ENCODE assay signal across 18 mouse cellular contexts in the genomic region with DNA sequence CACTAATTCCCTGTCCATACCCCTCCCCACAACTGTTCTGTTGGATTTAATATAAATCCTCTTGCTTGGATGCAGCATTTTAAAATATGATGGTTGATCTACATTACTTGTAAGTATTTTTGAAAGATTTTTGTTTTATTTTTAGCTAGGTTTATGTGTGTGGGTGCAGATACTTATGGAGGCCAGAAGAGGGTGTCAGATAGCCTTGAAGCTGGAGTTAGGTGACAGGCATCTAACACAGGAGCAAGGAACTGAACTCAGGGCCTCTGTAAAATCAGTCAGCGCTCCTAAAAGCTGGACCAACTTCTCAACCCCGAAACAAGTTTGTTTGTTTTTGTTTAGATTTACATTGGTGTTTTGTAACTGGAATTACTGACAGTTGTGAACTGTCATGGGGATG. TPM values are rescaled to one million over a fixed set of nuclear protein-coding genes. Genes with fewer than 3 reads are reported as not detected.
DNase-seq lines count a peak whose midpoint lies in the region; ATAC-seq and TF ChIP-seq lines count a peak whose summit lies in the region.
"Had no signal": no experiment of that assay in that cellular context is flagged by ENCODE, and none has a peak within 500 bp of the region (broad histone marks: within the 10 kb centered on the region; RNA-seq: fewer than 3 reads in every experiment).

No protein-coding gene starts in this region.

- TF ChIP-seq RAD21 in MEL (IDR thresholded peaks at IDR 0.05; ENCODE audit: low read depth, low read length), result peak; percentile 63

- no peak overlapping the region for H3K27ac ChIP-seq in heart, adult 2 months
- H3K27ac ChIP-seq in heart, embryonic 10.5 days, result no peak overlapping the region
- H3K27ac ChIP-seq in liver, postnatal 0 days (ENCODE audit: low read depth), result no peak overlapping the region
- no peak overlapping the region for H3K27ac ChIP-seq in MEL (ENCODE audit: control insufficient read depth, low read depth, low read length)
- H3K27ac ChIP-seq in stomach, postnatal 0 days (replicated peaks), result no peak overlapping the region
- H3K27ac ChIP-seq: forebrain, embryonic 15.5 days; heart, embryonic 13.5 days; kidney, embryonic 15.5 days; limb, embryonic 13.5 days; midbrain, embryonic 15.5 days had no signal

- no peaks in the 10 kb centered on the region for H3K79me2 ChIP-seq in heart, adult 2 months (replicated peaks; ENCODE audit: control insufficient read depth, insufficient read depth, low read length)
- H3K79me2 ChIP-seq in MEL (ENCODE audit: control insufficient read depth, insufficient read depth, low read length, poor library complexity), result no peaks in the 10 kb centered on the region

- no peak overlapping the region for H3K4me2 ChIP-seq in liver, postnatal 0 days (ENCODE audit: low read depth, low read length)
- H3K4me2 ChIP-seq in stomach, postnatal 0 days (replicated peaks; ENCODE audit: low read depth), result no peak overlapping the region
- H3K4me2 ChIP-seq: forebrain, embryonic 15.5 days; heart, embryonic 13.5 days; kidney, embryonic 15.5 days; limb, embryonic 13.5 days; midbrain, embryonic 15.5 days had no signal

- no peak for TF ChIP-seq EP300 in heart, adult 2 months (IDR thresholded peaks at IDR 0.05; ENCODE audit: insufficient read depth, low read depth, low read length)
- no peak for TF ChIP-seq EP300 in liver, postnatal 0 days (IDR thresholded peaks at IDR 0.05; ENCODE audit: low read depth)
- no peak for TF ChIP-seq EP300 in MEL (IDR thresholded peaks at IDR 0.05; ENCODE audit: low read depth in 1 of 2, low read length in 2 of 2)
- no peak for TF ChIP-seq EP300 in stomach, postnatal 0 days (optimal IDR thresholded peaks at IDR 0.05)

- intact Hi-C loops in heart, adult 2 months (cut with DNase I), result loop anchor here (5.0 kb wide), 1 partner anchor 37 kb away; no protein-coding TSS in a partner anchor
- intact Hi-C loops in left cerebral cortex, postnatal 10 days (cut with DNase I), result no loop called here

- no peaks in the 10 kb centered on the region for H3K27me3 ChIP-seq in heart, adult 2 months (ENCODE audit: control insufficient read depth, insufficient read depth, low read length)
- H3K27me3 ChIP-seq in heart, embryonic 10.5 days (ENCODE audit: insufficient read depth, poor library complexity, severe bottlenecking), result no peaks in the 10 kb centered on the region
- H3K27me3 ChIP-seq in liver, postnatal 0 days (ENCODE audit: insufficient read depth, low read length), result no peaks in the 10 kb centered on the region
- no peaks in the 10 kb centered on the region for H3K27me3 ChIP-seq in MEL (ENCODE audit: control insufficient read depth in 1 of 2, insufficient read depth in 2 of 2, low read length in 2 of 2)
- H3K27me3 ChIP-seq in stomach, postnatal 0 days (ENCODE audit: control insufficient read depth, insufficient read depth, low read length), result no peaks in the 10 kb centered on the region
- H3K27me3 ChIP-seq: forebrain, embryonic 15.5 days; heart, embryonic 13.5 days; kidney, embryonic 15.5 days; limb, embryonic 13.5 days; midbrain, embryonic 15.5 days had no signal

- TF ChIP-seq CTCF in heart, adult 2 months (IDR thresholded peaks at IDR 0.05), result peak; percentile 33
- TF ChIP-seq CTCF in liver, postnatal 0 days (IDR thresholded peaks at IDR 0.05; ENCODE audit: low read depth), result peak; percentile 43
- peak in 1 of 3 experiments; percentile 54; a peak in 2 of 6 replicates for TF ChIP-seq CTCF in MEL (IDR thresholded peaks at IDR 0.05 in 2 of 3, conservative IDR thresholded peaks at IDR 0.05 in 1 of 3; ENCODE audit: control insufficient read depth in 1 of 3, insufficient read depth in 1 of 3, low read depth in 2 of 3, low read length in 3 of 3, poor library complexity in 1 of 3, severe bottlenecking in 1 of 3)
- peak; percentile 62 for TF ChIP-seq CTCF in stomach, postnatal 0 days (IDR thresholded peaks at IDR 0.05; ENCODE audit: low read depth)

- no peaks in the 10 kb centered on the region for H3K9me3 ChIP-seq in heart, embryonic 10.5 days
- H3K9me3 ChIP-seq in liver, postnatal 0 days (ENCODE audit: low read length), result no peaks in the 10 kb centered on the region
- H3K9me3 ChIP-seq in MEL (replicated peaks; ENCODE audit: insufficient read depth, low read length), result no peaks in the 10 kb centered on the region
- no peaks in the 10 kb centered on the region for H3K9me3 ChIP-seq in stomach, postnatal 0 days (ENCODE audit: control insufficient read depth, low read length)
- H3K9me3 ChIP-seq: forebrain, embryonic 15.5 days; G1E; heart, embryonic 13.5 days; kidney, embryonic 15.5 days; limb, embryonic 13.5 days; midbrain, embryonic 15.5 days had no signal

- no peak overlapping the region for H3K9ac ChIP-seq in heart, adult 2 months (ENCODE audit: low read depth, low read length)
- H3K9ac ChIP-seq in liver, postnatal 0 days (replicated peaks), result no peak overlapping the region
- H3K9ac ChIP-seq in MEL (ENCODE audit: control insufficient read depth, low read depth, low read length, poor library complexity, severe bottlenecking), result no peak overlapping the region
- no peak overlapping the region for H3K9ac ChIP-seq in stomach, postnatal 0 days (ENCODE audit: low read length)
- H3K9ac ChIP-seq: forebrain, embryonic 15.5 days; heart, embryonic 13.5 days; kidney, embryonic 15.5 days; limb, embryonic 13.5 days; midbrain, embryonic 15.5 days had no signal

- ATAC-seq in liver, postnatal 0 days, result no peak
- ATAC-seq in stomach, postnatal 0 days (ENCODE audit: low FRiP score, low TSS enrichment), result no peak
- ATAC-seq: forebrain, embryonic 15.5 days; midbrain, embryonic 15.5 days had no signal

- TF ChIP-seq POLR2A in heart, adult 2 months (IDR thresholded peaks at IDR 0.05; ENCODE audit: insufficient read depth, low read depth, low read length), result no peak
- no peak for TF ChIP-seq POLR2A in MEL (IDR thresholded peaks at IDR 0.05; ENCODE audit: control insufficient read depth in 1 of 2, insufficient read depth in 1 of 2, low read depth in 1 of 2, low read length in 2 of 2, poor library complexity in 1 of 2)

- DNase-seq in heart, adult 2 months, result no peak
- no peak for DNase-seq in heart, embryonic 10.5 days (ENCODE audit: low spot score)
- DNase-seq in liver, postnatal 0 days, result no peak
- DNase-seq in liver, result no peak
- DNase-seq in MEL (ENCODE audit: low read depth, low spot score), result peak; percentile 51
- no peak for DNase-seq in stomach, postnatal 0 days (ENCODE audit: low spot score)
- DNase-seq in left cerebral cortex, postnatal 10 days (ENCODE audit: extremely low spot score in 1 of 2, low spot score in 2 of 2), result no peak
- no peak for DNase-seq in Muller cell, postnatal 12 days (ENCODE audit: inconsistent ontology term)
- DNase-seq: adrenal gland, postnatal 14 days; cerebellum, adult 18-20 months; heart, postnatal 36 days; lung, adult 18-20 months had no signal

- H3K36me3 ChIP-seq in heart, adult 2 months (ENCODE audit: control insufficient read depth, insufficient read depth, low read length), result no peaks in the 10 kb centered on the region
- peaks cover 36% of the 10 kb centered on the region for H3K36me3 ChIP-seq in heart, embryonic 10.5 days
- H3K36me3 ChIP-seq in liver, postnatal 0 days (replicated peaks; ENCODE audit: insufficient read depth, low read length), result no peaks in the 10 kb centered on the region
- H3K36me3 ChIP-seq in MEL (ENCODE audit: control insufficient read depth in 1 of 2, insufficient read depth in 2 of 2, low read length in 2 of 2), result no peaks in the 10 kb centered on the region
- no peaks in the 10 kb centered on the region for H3K36me3 ChIP-seq in stomach, postnatal 0 days (ENCODE audit: control insufficient read depth, insufficient read depth, low read length)
- H3K36me3 ChIP-seq: forebrain, embryonic 15.5 days; G1E had no signal

- H3K4me3 ChIP-seq in heart, adult 2 months, result no peak overlapping the region
- no peak overlapping the region for H3K4me3 ChIP-seq in heart, embryonic 10.5 days
- H3K4me3 ChIP-seq in liver, postnatal 0 days (ENCODE audit: low read depth, low read length), result no peak overlapping the region
- no peak overlapping the region for H3K4me3 ChIP-seq in MEL (ENCODE audit: control insufficient read depth in 1 of 2, insufficient read depth in 1 of 2, low read depth in 2 of 2, low read length in 2 of 2)
- no peak overlapping the region for H3K4me3 ChIP-seq in stomach, postnatal 0 days (ENCODE audit: low read depth, low read length)
- H3K4me3 ChIP-seq: forebrain, embryonic 15.5 days; heart, embryonic 13.5 days; kidney, embryonic 15.5 days; limb, embryonic 13.5 days; midbrain, embryonic 15.5 days had no signal

- no peaks in the 10 kb centered on the region; the same call in 1 of the 2 replicates for H3K4me1 ChIP-seq in heart, adult 2 months (ENCODE audit: control insufficient read depth, insufficient read depth, low read length)
- H3K4me1 ChIP-seq in heart, embryonic 10.5 days, result peaks cover 42% of the 10 kb centered on the region
- peaks cover 3% of the 10 kb centered on the region; the same call in 1 of the 2 replicates for H3K4me1 ChIP-seq in liver, postnatal 0 days (ENCODE audit: insufficient read depth)
- no peaks in the 10 kb centered on the region; a peak in 1 of 4 replicates for H3K4me1 ChIP-seq in MEL (ENCODE audit: control insufficient read depth in 1 of 2, insufficient read depth in 2 of 2, low read length in 2 of 2)
- H3K4me1 ChIP-seq in stomach, postnatal 0 days (replicated peaks; ENCODE audit: control insufficient read depth, insufficient read depth), result 0 out of 2 replicates have a peak, but pooled peaks cover 1% of the 10 kb centered on the region

- WGBS in heart, adult 2 months, result 95% methylated on average over 2 of the region's 2 CpGs
- WGBS in heart, embryonic 10.5 days, result 91% methylated on average over 2 of the region's 2 CpGs
- 83% methylated on average over 2 of the region's 2 CpGs for WGBS in liver, postnatal 0 days (ENCODE audit: insufficient replicate concordance)
- 95% methylated on average over 2 of the region's 2 CpGs for WGBS in stomach, postnatal 0 days

RNA-seq across cellular contexts. Expression of gene Ptk7, which starts 28.7 kb away (rescaled TPM):
- total RNA-seq in heart, adult 2 months (2021), result 1 to 10 TPM; 2.6 TPM
- 2.8 and 3.1 TPM in 2 replicates for polyA plus RNA-seq in heart, adult 2 months (2012; rRNA removed)
- polyA plus RNA-seq in heart, embryonic 10.5 days (2016; fragmentation: Nextera tagmentation; extraction: Ambion mirVana), result 65.4 and 67.7 TPM in 2 replicates
- 3.0 and 3.5 TPM in 2 replicates for polyA plus RNA-seq in liver, postnatal 0 days (2015; fragmentation: Nextera tagmentation; extraction: Ambion mirVana)
- total RNA-seq in MEL (2012; rRNA removed), result 0.04 and 0.39 TPM in 2 replicates
- polyA plus RNA-seq in MEL (2012; ENCODE audit: insufficient read depth in 1 of 2, insufficient read length in 2 of 2, low read depth in 1 of 2, low replicate concordance in 2 of 2, missing spikeins in 1 of 2), result under 1 TPM in 1 of 2 experiments, not detected in 1; 0.10 TPM
- 29.4 and 32.1 TPM in 2 replicates for polyA plus RNA-seq in stomach, postnatal 0 days (2015; fragmentation: Nextera tagmentation; extraction: Ambion mirVana)
- total RNA-seq in left cerebral cortex, postnatal 10 days (2021), result 10 to 100 TPM; 18.5 to 18.8 TPM

RNA-seq across cellular contexts. Expression of gene Srf, which starts 44.6 kb away (rescaled TPM):
- 100 to 1,000 TPM in 1 of 2 experiments, 10 to 100 TPM in 1; 91.5 to 106 TPM for total RNA-seq in heart, adult 2 months (2021)
- 223 and 227 TPM in 2 replicates for polyA plus RNA-seq in heart, adult 2 months (2012; rRNA removed)
- polyA plus RNA-seq in heart, embryonic 10.5 days (2016; fragmentation: Nextera tagmentation; extraction: Ambion mirVana), result 10.9 and 15.7 TPM in 2 replicates
- 1.3 and 1.9 TPM in 2 replicates for polyA plus RNA-seq in liver, postnatal 0 days (2015; fragmentation: Nextera tagmentation; extraction: Ambion mirVana)
- 38.9 and 43.9 TPM in 2 replicates for total RNA-seq in MEL (2012; rRNA removed)
- polyA plus RNA-seq in MEL (2012; ENCODE audit: insufficient read depth in 1 of 2, insufficient read length in 2 of 2, low read depth in 1 of 2, low replicate concordance in 2 of 2, missing spikeins in 1 of 2), result 100 to 1,000 TPM in 1 of 2 experiments, not detected in 1; 114 TPM
- polyA plus RNA-seq in stomach, postnatal 0 days (2015; fragmentation: Nextera tagmentation; extraction: Ambion mirVana), result 3.7 and 4.3 TPM in 2 replicates
- total RNA-seq in left cerebral cortex, postnatal 10 days (2021), result 10 to 100 TPM; 39.9 to 44.9 TPM

RNA-seq across cellular contexts. Expression of gene Klc4, which starts 45.3 kb away (rescaled TPM):
- total RNA-seq in heart, adult 2 months (2021), result 10 to 100 TPM; 23.5 to 25.7 TPM
- 20.9 and 22.3 TPM in 2 replicates for polyA plus RNA-seq in heart, adult 2 months (2012; rRNA removed)
- 21.1 and 22.5 TPM in 2 replicates for polyA plus RNA-seq in heart, embryonic 10.5 days (2016; fragmentation: Nextera tagmentation; extraction: Ambion mirVana)
- polyA plus RNA-seq in liver, postnatal 0 days (2015; fragmentation: Nextera tagmentation; extraction: Ambion mirVana), result 10.7 and 12.6 TPM in 2 replicates
- total RNA-seq in MEL (2012; rRNA removed), result 4.6 and 5.4 TPM in 2 replicates
- 1 to 10 TPM in 1 of 2 experiments, not detected in 1; 9.5 TPM for polyA plus RNA-seq in MEL (2012; ENCODE audit: insufficient read depth in 1 of 2, insufficient read length in 2 of 2, low read depth in 1 of 2, low replicate concordance in 2 of 2, missing spikeins in 1 of 2)
- polyA plus RNA-seq in stomach, postnatal 0 days (2015; fragmentation: Nextera tagmentation; extraction: Ambion mirVana), result 34.5 and 34.8 TPM in 2 replicates
- total RNA-seq in left cerebral cortex, postnatal 10 days (2021), result 10 to 100 TPM; 14.7 to 15.0 TPM

RNA-seq across cellular contexts. Expression of gene Mrpl2, which starts 45.5 kb away (rescaled TPM):
- 100 to 1,000 TPM; 112 to 132 TPM for total RNA-seq in heart, adult 2 months (2021)
- polyA plus RNA-seq in heart, adult 2 months (2012; rRNA removed), result 71.5 and 87.8 TPM in 2 replicates
- polyA plus RNA-seq in heart, embryonic 10.5 days (2016; fragmentation: Nextera tagmentation; extraction: Ambion mirVana), result 131 and 151 TPM in 2 replicates
- 75.2 and 79.3 TPM in 2 replicates for polyA plus RNA-seq in liver, postnatal 0 days (2015; fragmentation: Nextera tagmentation; extraction: Ambion mirVana)
- total RNA-seq in MEL (2012; rRNA removed), result 224 and 237 TPM in 2 replicates
- polyA plus RNA-seq in MEL (2012; ENCODE audit: insufficient read depth in 1 of 2, insufficient read length in 2 of 2, low read depth in 1 of 2, low replicate concordance in 2 of 2, missing spikeins in 1 of 2), result 100 to 1,000 TPM in 1 of 2 experiments, not detected in 1; 207 TPM
- polyA plus RNA-seq in stomach, postnatal 0 days (2015; fragmentation: Nextera tagmentation; extraction: Ambion mirVana), result 96.4 and 98.8 TPM in 2 replicates
- 10 to 100 TPM; 44.6 to 50.5 TPM for total RNA-seq in left cerebral cortex, postnatal 10 days (2021)

RNA-seq across cellular contexts. Expression of gene Cul7, which starts 49.6 kb away (rescaled TPM):
- 10 to 100 TPM; 16.8 to 18.4 TPM for total RNA-seq in heart, adult 2 months (2021)
- 23.4 and 24.7 TPM in 2 replicates for polyA plus RNA-seq in heart, adult 2 months (2012; rRNA removed)
- 44.8 and 51.3 TPM in 2 replicates for polyA plus RNA-seq in heart, embryonic 10.5 days (2016; fragmentation: Nextera tagmentation; extraction: Ambion mirVana)
- polyA plus RNA-seq in liver, postnatal 0 days (2015; fragmentation: Nextera tagmentation; extraction: Ambion mirVana), result 5.2 and 6.2 TPM in 2 replicates
- 32.6 and 35.1 TPM in 2 replicates for total RNA-seq in MEL (2012; rRNA removed)
- 10 to 100 TPM; 35.8 to 45.8 TPM for polyA plus RNA-seq in MEL (2012; ENCODE audit: insufficient read depth in 1 of 2, insufficient read length in 2 of 2, low read depth in 1 of 2, low replicate concordance in 2 of 2, missing spikeins in 1 of 2)
- polyA plus RNA-seq in stomach, postnatal 0 days (2015; fragmentation: Nextera tagmentation; extraction: Ambion mirVana), result 12.9 and 14.0 TPM in 2 replicates
- total RNA-seq in left cerebral cortex, postnatal 10 days (2021), result 10 to 100 TPM; 39.3 to 46.5 TPM
